Mouse (Mus musculus) limb, embryonic 15.5 days (tissue): ENCODE data around the gene Ypel3. TPM values are rescaled to one million over a fixed set of nuclear protein-coding genes. Genes with fewer than 3 reads are reported as not detected.

Experiments used
- ATAC-seq: fragments of 200-750 bp; cut with Nextera tagmentation; 2 replicates; pipeline ENCODE4 v1.8.0; 2017; ENCODE audit warnings: low read depth, moderate TSS enrichment; ENCODE audit not compliant: insufficient number of reproducible peaks, low FRiP score, low TSS enrichment
- H3K27ac ChIP-seq: fragments of 300-500 bp; sonication (generic); 2 replicates; pipeline ENCODE4 v1.5.1; 2015; ENCODE audit warnings: moderate library complexity, mild to moderate bottlenecking, inconsistent platforms
- H3K27me3 ChIP-seq: fragments of 300-500 bp; sonication (generic); 2 replicates; pipeline ENCODE4 v1.6.1; 2015; ENCODE audit warnings: inconsistent platforms
- H3K36me3 ChIP-seq: fragments of 300-500 bp; sonication (generic); 2 replicates; pipeline ENCODE4 v1.6.1; 2015; ENCODE audit warnings: inconsistent platforms
- H3K4me1 ChIP-seq: fragments of 300-500 bp; sonication (generic); 2 replicates; pipeline ENCODE4 v1.6.1; 2015; ENCODE audit warnings: inconsistent platforms
- H3K4me2 ChIP-seq: fragments of 300-500 bp; sonication (generic); 2 replicates; pipeline ENCODE4 v1.6.1; 2015; ENCODE audit warnings: mild to moderate bottlenecking, inconsistent platforms
- H3K4me3 ChIP-seq: fragments of 300-500 bp; sonication (generic); 2 replicates; pipeline ENCODE4 v1.5.1; 2015; ENCODE audit warnings: mild to moderate bottlenecking, inconsistent platforms
- H3K9ac ChIP-seq: fragments of 300-500 bp; sonication (generic); 2 replicates; pipeline ENCODE4 v1.6.1; 2015; ENCODE audit warnings: inconsistent platforms
- H3K9me3 ChIP-seq: fragments of 300-500 bp; sonication (generic); 2 replicates; pipeline ENCODE4 v1.6.1; 2016; ENCODE audit warnings: inconsistent platforms
- WGBS: fragments of 180-500 bp; shearing (Covaris S2); methylation state at CpG from one replicate; pipeline ENCODE4 v1.1.7; 2015; 5-methylcytosine and 5-hydroxymethylcytosine counted together
- polyA plus RNA-seq: library from polyadenylated mRNA; unstranded; fragments of >200 nt; fragmentation: Nextera tagmentation; extraction: Ambion mirVana; gene quantifications from 2 replicates; pipeline ENCODE4 v1.2.1, GENCODE M21; 2015

Gene Ypel3
- polyA plus RNA-seq, 1 experiment from 2014 or later, result 117 TPM

DNA sequence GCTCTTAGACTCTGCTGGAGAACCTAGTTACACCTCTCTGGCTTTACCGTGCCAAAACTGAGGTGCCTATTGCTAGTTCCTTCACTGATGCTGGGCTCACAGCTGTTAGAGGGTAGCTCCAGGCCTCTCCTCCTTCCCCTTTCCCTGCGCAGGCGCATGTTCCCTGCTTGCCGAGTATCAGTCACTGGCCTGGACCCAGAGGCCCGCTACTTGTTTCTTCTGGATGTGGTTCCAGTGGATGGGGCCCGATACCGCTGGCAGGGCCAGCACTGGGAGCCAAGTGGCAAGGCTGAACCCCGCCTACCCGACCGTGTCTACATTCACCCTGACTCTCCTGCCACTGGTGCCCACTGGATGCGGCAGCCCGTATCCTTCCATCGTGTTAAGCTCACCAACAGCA, 5.9 kb downstream of the Ypel3 start:
- H3K9me3 ChIP-seq, result no peaks in the 10 kb centered on the region
- H3K27me3 ChIP-seq, result no peaks in the 10 kb centered on the region
- H3K36me3 ChIP-seq, result peaks cover 43% of the 10 kb centered on the region
- no peak overlapping the region for H3K27ac ChIP-seq
- H3K4me2 ChIP-seq, result no peak overlapping the region
- no peak for ATAC-seq
- H3K4me1 ChIP-seq, result peaks cover 29% of the 10 kb centered on the region
- WGBS, result 71% methylated on average over 13 of the region's 13 CpGs
- H3K4me3 ChIP-seq, result no peak overlapping the region
- no peak overlapping the region for H3K9ac ChIP-seq

DNA sequence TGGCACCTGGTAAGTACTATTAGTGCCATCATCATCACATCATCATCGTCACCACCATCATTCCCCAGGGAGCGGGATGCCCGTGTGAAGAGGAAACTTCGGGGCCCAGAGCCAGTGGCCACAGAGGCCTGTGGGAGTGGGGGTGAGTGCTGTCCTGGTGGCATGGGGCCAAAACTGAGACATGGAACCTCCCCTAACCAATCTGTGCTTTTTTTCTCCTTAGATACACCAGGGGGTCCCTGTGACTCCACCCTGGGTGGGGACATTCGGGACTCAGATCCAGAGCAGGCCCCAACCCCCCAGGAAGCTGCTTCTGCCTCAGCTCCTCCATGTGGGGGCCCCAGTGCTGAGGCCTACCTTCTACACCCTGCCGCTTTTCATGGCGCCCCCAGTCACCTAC, 7.7 kb downstream of the Ypel3 start:
- Histone ChIP-seq H3K27me3 (no peaks in the 10 kb centered on the region), H3K9me3 (no peaks in the 10 kb centered on the region), H3K4me2 (no peak overlapping the region), H3K36me3 (peaks cover 58% of the 10 kb centered on the region), H3K4me1 (peaks cover 22% of the 10 kb centered on the region), H3K9ac (no peak overlapping the region), H3K27ac (no peak overlapping the region), H3K4me3 (no peak overlapping the region)
- WGBS, result 78% methylated on average over 7 of the region's 7 CpGs
- no peak for ATAC-seq

DNA sequence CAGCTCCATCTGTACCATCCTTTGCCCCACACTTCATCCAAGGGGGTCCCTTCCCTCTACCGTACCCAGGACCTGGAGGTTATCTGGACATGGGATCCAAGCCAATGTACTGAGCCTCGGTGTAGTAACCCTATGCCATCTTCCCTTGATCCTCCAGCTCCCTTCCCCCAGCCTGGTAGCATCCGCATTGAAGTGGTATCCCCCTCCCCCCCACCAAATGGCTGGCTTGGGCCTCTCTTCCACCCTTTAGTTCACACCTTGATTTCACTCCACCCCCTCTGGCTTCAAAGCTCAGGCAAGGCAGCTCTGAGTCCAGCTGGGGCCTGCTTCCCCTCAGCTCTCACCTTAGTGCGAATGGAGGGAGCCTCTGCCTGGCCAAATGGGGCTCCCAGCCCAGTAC, 8.3 kb downstream of the Ypel3 start:
- ATAC-seq, result no peak
- H3K27ac ChIP-seq, result no peak overlapping the region
- H3K4me2 ChIP-seq, result no peak overlapping the region
- no peaks in the 10 kb centered on the region for H3K9me3 ChIP-seq
- 60% methylated on average over 4 of the region's 4 CpGs for WGBS
- no peak overlapping the region for H3K4me3 ChIP-seq
- H3K36me3 ChIP-seq, result peaks cover 64% of the 10 kb centered on the region
- H3K4me1 ChIP-seq, result peaks cover 16% of the 10 kb centered on the region
- no peak overlapping the region for H3K9ac ChIP-seq
- H3K27me3 ChIP-seq, result no peaks in the 10 kb centered on the region

DNA sequence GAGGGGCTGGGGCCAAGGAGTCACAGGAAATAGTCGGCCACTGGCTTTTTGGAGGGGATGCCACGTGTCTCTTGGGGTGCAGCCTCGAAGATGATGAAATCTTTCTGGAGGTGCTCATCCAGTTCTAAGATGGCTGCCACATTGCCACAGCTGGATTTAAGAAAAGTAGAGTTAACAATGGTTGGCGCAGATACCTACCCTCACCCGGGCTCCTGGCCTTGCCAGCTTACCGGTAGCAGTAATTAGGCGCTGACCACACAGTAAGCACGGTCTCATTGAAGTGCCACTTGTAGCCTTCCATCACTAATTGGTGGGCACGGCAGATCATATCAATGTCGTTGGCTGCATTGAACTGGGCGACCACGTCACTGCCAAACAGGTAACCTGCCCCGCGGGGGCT, 9.4 kb downstream of the Ypel3 start:
- ATAC-seq, result no peak
- Histone ChIP-seq H3K4me2 (no peak overlapping the region), H3K9ac (no peak overlapping the region), H3K9me3 (no peaks in the 10 kb centered on the region), H3K4me3 (no peak overlapping the region), H3K27me3 (no peaks in the 10 kb centered on the region), H3K27ac (no peak overlapping the region), H3K36me3 (peaks cover 66% of the 10 kb centered on the region), H3K4me1 (peaks cover 14% of the 10 kb centered on the region)
- WGBS, result 89% methylated on average over 14 of the region's 14 CpGs

DNA sequence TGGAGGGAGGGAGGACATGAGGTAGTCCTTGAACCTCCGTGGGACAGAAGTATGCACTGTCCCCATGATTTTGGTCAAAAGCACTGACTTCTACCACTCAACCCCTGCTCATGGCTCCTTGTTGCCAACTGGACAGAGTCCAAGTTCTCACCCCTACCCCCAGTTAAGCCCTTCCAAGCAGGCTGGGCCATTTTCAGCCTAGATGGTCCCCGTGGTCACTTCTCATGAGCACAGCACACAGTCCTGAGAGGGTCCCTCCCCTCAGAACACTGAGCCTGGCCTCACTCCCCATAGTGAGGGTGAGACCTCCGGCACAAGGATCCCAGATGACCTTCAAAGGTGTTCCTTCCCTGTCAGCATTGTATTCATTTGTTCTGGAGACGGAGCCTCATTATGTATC, 12.4 kb downstream of the Ypel3 start:
- no peak overlapping the region for H3K4me3 ChIP-seq
- H3K9me3 ChIP-seq, result no peaks in the 10 kb centered on the region
- peaks cover 64% of the 10 kb centered on the region for H3K36me3 ChIP-seq
- ATAC-seq, result no peak
- no peak overlapping the region for H3K9ac ChIP-seq
- no peak overlapping the region for H3K4me2 ChIP-seq
- 91% methylated on average over 4 of the region's 4 CpGs for WGBS
- no peaks in the 10 kb centered on the region for H3K27me3 ChIP-seq
- H3K27ac ChIP-seq, result no peak overlapping the region
- peaks cover 13% of the 10 kb centered on the region for H3K4me1 ChIP-seq

DNA sequence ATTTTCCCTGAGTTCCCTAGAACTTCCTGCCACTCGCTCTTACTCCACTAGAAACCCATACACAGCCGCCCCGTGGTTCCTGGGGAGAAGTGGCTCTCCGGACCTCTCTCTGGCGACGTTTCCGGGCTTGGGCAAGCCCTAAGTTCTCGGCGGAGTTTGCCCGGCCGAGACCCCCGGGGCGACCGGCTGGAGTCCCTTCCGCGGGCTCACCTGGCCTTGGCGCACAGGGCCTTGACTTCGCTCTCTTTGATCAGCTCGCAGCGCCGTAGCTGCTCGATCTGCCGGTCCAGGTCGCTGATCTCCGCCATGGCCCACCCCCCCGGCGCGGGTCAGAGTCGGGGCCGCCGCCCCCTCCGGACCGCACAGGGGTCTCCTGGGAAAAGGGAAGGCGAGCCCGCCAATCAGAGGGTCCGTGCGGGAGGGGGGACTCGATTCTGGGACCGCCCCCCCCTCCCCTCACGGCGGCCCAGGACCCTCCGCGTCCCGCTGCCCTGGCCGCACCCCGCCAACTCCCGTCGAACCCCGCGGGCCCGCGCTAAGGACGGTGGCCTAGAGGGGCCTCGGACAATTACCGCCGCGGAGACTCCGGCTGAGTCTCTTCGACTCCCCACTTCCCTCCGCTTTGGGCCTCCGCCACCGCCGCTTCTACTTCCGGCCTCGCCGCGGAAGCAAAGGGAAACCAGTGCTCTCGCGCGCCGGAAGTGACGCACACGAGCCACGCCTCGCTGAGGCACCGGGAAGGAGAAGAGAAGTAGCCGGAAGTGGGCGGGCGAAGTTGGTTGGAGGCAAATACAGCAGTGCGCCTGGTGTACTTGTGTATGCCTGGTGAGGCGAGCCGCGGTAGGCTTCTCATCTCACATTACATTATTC, 15.3 kb downstream of the Ypel3 start, which contains the start of gene Ppp4c:
Ppp4c (minus strand) TSS at position 646 of the 870 bp plus-strand sequence.
- WGBS, result under 1% methylated on average over 76 of the region's 83 CpGs
- Histone ChIP-seq H3K9me3 (no peaks in the 10 kb centered on the region), H3K4me1 (peaks cover 28% of the 10 kb centered on the region), H3K4me2 (peak within 1 kb of the TSS; percentile 50), H3K4me3 (peak within 1 kb of the TSS; percentile 71), H3K36me3 (peaks cover 64% of the 10 kb centered on the region), H3K9ac (peak within 1 kb of the TSS; percentile 83), H3K27me3 (no peaks in the 10 kb centered on the region), H3K27ac (peak within 1 kb of the TSS; percentile 99)
- ATAC-seq, result peak; percentile 90

DNA sequence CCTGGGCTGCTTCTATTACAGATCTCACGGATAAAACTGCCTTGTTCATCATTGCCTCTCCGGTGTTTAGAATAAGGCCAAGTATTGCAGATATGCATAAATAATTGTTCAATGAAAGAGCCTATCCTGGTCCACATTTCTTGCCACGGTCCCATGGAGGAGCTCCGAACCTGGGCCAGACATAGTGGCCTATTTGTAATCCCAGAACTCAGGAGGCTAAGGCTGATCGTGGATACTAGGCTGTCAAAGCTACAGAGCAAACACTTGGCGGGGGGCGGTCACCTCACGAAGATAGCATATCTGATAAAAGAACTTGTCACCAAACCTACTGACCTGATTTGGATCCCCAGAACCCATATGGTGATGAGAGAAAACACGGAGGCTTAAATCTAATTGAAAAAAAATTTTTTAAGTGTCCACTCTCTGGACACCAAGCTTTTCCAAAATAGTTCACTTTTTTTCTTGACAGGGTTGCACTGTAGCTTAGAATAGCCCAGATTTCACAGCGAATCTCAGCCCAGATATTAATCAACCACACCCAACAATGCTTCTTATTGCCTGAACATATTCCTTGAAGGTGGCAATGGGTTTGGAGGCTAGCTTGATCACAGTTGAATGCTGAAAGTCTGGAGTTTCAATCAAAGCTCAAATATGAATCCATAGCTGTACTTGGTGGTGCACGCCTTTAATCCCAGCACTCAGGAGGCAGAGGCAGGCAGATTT, 16.1 kb downstream of the Ypel3 start:
- no peak for ATAC-seq
- Histone ChIP-seq H3K4me1 (peaks cover 36% of the 10 kb centered on the region), H3K9ac (no peak overlapping the region), H3K27me3 (no peaks in the 10 kb centered on the region), H3K4me2 (peak overlapping the region; percentile 50), H3K36me3 (peaks cover 58% of the 10 kb centered on the region), H3K9me3 (no peaks in the 10 kb centered on the region), H3K4me3 (peak overlapping the region; percentile 71), H3K27ac (peak overlapping the region; percentile 99)
- WGBS, result 28% methylated on average over 11 of the region's 11 CpGs

DNA sequence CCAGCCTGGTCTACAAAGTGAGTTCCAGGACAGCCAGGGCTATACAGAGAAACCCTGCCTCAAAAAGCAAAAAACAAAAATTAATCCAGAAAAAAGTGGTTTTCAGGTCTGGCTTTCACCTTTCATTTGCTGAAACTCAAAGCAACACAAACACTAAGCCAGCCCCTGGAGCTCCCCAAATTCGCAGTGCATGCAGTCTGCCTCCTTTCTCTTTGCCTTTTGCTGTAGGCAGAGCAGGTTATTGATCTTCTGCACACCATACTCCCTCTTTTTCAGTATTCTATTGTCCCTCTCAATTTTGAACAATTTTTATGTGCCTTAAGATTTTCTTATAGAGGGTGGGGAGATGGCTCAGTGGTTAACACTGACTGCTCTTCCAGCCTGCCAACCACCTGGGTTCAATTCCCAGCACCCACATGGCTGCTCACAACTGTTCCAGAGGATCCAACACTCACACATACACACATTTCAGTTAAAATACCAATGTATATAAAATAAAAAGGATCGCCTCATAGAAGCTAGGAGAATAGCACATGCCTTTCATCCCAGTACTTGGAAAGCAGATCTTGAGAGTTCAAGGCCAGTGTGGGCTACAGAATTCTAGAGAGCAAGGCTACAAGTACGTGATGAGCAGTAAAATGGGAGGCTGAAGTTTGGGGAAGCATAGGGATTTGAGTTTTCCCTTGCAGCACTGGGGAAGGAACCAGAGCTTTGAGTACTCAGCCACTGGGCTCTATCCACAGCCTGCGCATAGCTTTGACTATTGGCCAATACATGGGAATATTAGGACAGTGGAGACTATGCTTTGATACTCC, 16.9 kb downstream of the Ypel3 start:
- Histone ChIP-seq H3K4me1 (peaks cover 37% of the 10 kb centered on the region), H3K27me3 (no peaks in the 10 kb centered on the region), H3K9ac (no peak overlapping the region), H3K27ac (0 out of 2 replicates have a peak overlapping the region, but pooled peaks have one; percentile 1), H3K4me2 (no peak overlapping the region), H3K9me3 (no peaks in the 10 kb centered on the region), H3K4me3 (no peak overlapping the region), H3K36me3 (peaks cover 50% of the 10 kb centered on the region)
- no peak for ATAC-seq
- 75% methylated on average over 4 of the region's 4 CpGs for WGBS

DNA sequence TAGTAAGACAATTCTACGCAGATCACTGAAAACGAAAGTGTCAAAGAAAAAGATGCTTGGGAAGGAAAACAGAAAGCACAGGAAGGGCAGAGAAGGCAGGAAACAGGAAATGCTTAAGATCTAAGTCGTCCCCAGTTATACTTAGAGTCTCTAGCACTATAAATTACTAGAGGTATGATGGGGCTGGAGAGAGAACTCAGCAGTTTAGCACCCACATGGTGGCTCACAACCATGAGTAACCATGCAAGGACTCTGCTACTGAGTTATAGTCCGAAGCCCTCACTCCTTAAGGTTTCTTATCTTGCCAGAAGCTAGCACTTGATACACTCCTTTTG, 17.5 kb downstream of the Ypel3 start:
- WGBS, result 74% methylated on average over 4 of the region's 4 CpGs

DNA sequence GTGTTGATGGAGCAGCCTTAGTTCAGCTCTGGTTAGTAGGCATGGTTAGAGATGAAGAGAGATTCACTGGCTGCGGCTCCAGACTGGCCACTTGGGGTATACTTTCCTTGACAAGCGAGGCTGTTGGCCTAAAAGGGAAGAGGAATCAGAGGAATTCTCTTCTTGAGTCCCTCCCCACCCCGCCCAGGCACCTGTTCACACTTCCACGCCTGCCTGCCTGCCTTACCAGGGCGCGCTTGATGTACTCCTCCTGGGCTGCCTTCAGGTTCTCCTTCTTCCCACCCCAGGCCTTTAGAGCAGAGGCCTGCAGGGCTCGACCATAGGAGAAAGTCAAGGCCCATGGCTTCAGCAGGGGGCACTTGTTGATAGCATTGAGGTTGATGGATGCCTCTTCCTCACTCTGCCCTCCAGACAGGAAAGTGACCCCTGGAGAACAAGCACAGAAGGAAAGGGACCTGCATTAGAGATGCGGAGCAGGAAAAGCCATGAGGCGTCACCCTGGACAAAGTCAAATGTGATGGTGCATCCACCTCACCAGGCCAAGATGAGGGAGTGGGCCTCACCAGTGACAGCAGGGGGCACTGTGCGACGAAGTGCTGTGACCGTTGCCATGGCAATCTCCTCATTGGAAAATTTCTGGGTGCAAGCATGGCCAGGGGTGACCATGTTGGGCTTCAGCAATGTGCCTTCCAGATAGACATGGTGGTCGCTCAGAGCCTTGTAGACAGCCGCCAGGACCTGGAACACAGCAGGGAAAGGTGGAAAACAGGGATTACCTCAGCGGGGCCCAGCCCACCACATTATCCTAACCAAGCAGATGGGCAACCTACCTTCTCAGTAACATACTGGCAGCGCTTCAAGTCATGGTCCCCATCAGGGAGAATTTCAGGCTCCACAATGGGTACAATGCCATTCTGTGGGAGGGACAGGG, 18.9 kb downstream of the Ypel3 start:
- Histone ChIP-seq H3K36me3 (peaks cover 34% of the 10 kb centered on the region), H3K9ac (no peak overlapping the region)
- WGBS, result 83% methylated on average over 16 of the region's 16 CpGs

More for the DNA sequence above, 17.5 kb downstream of the Ypel3 start:
- Histone ChIP-seq H3K9ac (no peak overlapping the region), H3K4me2 (no peak overlapping the region), H3K4me1 (peaks cover 37% of the 10 kb centered on the region), H3K27me3 (no peaks in the 10 kb centered on the region), H3K4me3 (no peak overlapping the region), H3K9me3 (no peaks in the 10 kb centered on the region), H3K36me3 (peaks cover 44% of the 10 kb centered on the region), H3K27ac (0 out of 2 replicates have a peak overlapping the region, but pooled peaks have one; percentile 1)
- no peak for ATAC-seq

More for the DNA sequence above, 18.9 kb downstream of the Ypel3 start:
- ATAC-seq, result no peak
- Histone ChIP-seq H3K4me2 (no peak overlapping the region), H3K9me3 (no peaks in the 10 kb centered on the region), H3K27me3 (no peaks in the 10 kb centered on the region), H3K27ac (no peak overlapping the region), H3K4me1 (peaks cover 43% of the 10 kb centered on the region), H3K4me3 (no peak overlapping the region)
